Mouse (Mus musculus): Measurements from ENCODE around the gene Rinl.

DNA sequence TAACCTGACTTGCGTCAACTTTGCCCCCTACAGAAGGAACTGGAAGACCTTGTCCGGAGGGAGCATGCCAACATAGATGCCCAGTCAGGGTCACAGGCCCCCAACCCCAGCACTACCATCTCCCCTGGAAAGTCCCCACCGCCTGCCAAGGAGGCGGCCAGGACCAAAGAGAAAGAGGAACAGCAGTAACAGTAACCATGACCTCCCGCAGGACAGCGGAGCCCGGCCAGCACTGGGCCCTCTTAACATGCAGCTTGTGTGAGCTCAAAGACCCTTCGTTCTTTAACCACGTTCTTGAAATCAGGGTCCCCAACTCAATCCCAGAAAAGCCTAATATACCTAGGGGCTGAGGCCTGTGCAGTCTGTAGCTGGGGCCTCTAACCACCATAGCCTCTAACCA lies 885 bp upstream of the Rinl start:
- no peak for TF ChIP-seq POLR2A (IDR thresholded peaks at IDR 0.05; ENCODE audit: control insufficient read depth, low read depth, low read length)
- TF ChIP-seq CTCF (IDR thresholded peaks at IDR 0.05; ENCODE audit: control insufficient read depth, insufficient read depth, insufficient replicate concordance, low read depth, low read length) = no peak

All from testis, adult 2 months (tissue).